Mouse (Mus musculus) kidney, embryonic 16.5 days (tissue): Measurements from ENCODE around the gene Ifi203. TPM values are rescaled to one million over a fixed set of nuclear protein-coding genes. Genes with fewer than 3 reads are reported as not detected.
"Not testable (repeated sequence)": the region's sequence is repeated elsewhere in the genome, so short reads cannot be mapped to it uniquely, and the experiment has no call there.

ENCODE experiments used
- ATAC-seq: fragments of 200-750 bp; cut with Nextera tagmentation; 2 replicates; pipeline ENCODE4 v1.8.0; 2017; ENCODE audit warnings: moderate TSS enrichment; ENCODE audit not compliant: low FRiP score, low TSS enrichment
- H3K27ac ChIP-seq: fragments of 300-500 bp; sonication (generic); 2 replicates; pipeline ENCODE4 v1.5.1; 2014; ENCODE audit warnings: low read length
- H3K27me3 ChIP-seq: fragments of 300-500 bp; sonication (generic); 2 replicates; pipeline ENCODE4 v1.6.1; 2014; ENCODE audit warnings: low read length, control low read depth, mixed read lengths; ENCODE audit not compliant: insufficient read depth
- H3K36me3 ChIP-seq: fragments of 300-500 bp; sonication (generic); 2 replicates; pipeline ENCODE4 v1.6.1; 2014; ENCODE audit warnings: low read length, control low read depth, mixed read lengths; ENCODE audit not compliant: insufficient read depth
- H3K4me1 ChIP-seq: fragments of 300-500 bp; sonication (generic); 2 replicates; pipeline ENCODE4 v1.6.1; 2014; ENCODE audit warnings: low read length, control low read depth, mixed read lengths; ENCODE audit not compliant: insufficient read depth
- H3K4me2 ChIP-seq: fragments of 300-500 bp; sonication (generic); replicated peaks from 2 replicates; pipeline ENCODE4 v1.6.1; 2014; ENCODE audit warnings: low read depth, low read length
- H3K4me3 ChIP-seq: fragments of 300-500 bp; sonication (generic); 2 replicates; pipeline ENCODE4 v1.5.1; 2014; ENCODE audit warnings: mild to moderate bottlenecking, low read length
- H3K9ac ChIP-seq: fragments of 300-500 bp; sonication (generic); replicated peaks from 2 replicates; pipeline ENCODE4 v1.6.1; 2014; ENCODE audit warnings: low read length
- H3K9me3 ChIP-seq: fragments of 300-500 bp; sonication (generic); 2 replicates; pipeline ENCODE4 v1.6.1; 2016; ENCODE audit warnings: low read length, control low read depth
- WGBS: fragments of 180-500 bp; shearing (Covaris S2); extraction: QIAGEN DNeasy Blood & Tissue Kit; methylation state at CpG from one replicate; pipeline ENCODE4 v1.1.7; 2014; 5-methylcytosine and 5-hydroxymethylcytosine counted together
- polyA plus RNA-seq: library from polyadenylated mRNA; unstranded; fragments of >200 nt; fragmentation: Nextera tagmentation; extraction: Ambion mirVana; gene quantifications from 2 replicates; pipeline ENCODE4 v1.2.1, GENCODE M21; 2015

Ifi203 gene
- polyA plus RNA-seq, 1 experiment from 2014 or later = 0.66 TPM

- H3K9ac ChIP-seq, H3K4me2 ChIP-seq, H3K4me1 ChIP-seq, H3K9me3 ChIP-seq, ATAC-seq, H3K27me3 ChIP-seq, H3K4me3 ChIP-seq, H3K36me3 ChIP-seq, H3K27ac ChIP-seq: not testable (repeated sequence)
- 97% methylated on average over 3 of the region's 4 CpGs for WGBS
Measured at GRCm38 (mm10) chr1:173905885-173906284, 36.6 kb downstream of the Ifi203 start.

DNA sequence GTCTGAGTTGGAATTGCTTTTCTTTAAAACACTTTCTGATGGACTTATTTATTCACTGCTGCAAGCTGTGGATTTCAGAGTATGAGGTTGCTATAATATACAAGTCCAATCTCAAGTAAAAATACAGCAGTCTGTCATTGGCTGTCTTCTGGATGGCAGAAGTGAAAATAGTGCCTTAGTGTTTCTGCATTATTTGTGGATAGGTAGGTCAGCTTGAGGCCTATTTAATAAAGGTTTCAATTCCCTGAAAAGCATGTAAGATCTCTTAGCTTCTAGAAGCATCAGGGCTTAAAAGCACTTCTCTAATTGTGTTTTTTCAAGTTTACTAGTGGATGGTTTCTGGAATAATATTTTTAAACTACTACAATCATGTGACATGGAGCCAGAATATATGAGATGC lies 52.7 kb downstream of the Ifi203 start:
- H3K27ac ChIP-seq, H3K27me3 ChIP-seq, H3K9ac ChIP-seq, H3K4me3 ChIP-seq, H3K9me3 ChIP-seq, H3K4me2 ChIP-seq, H3K36me3 ChIP-seq, H3K4me1 ChIP-seq, ATAC-seq: not testable (repeated sequence)

- H3K4me2 ChIP-seq, H3K27me3 ChIP-seq, H3K36me3 ChIP-seq, H3K4me3 ChIP-seq, H3K9me3 ChIP-seq, H3K27ac ChIP-seq, ATAC-seq, H3K9ac ChIP-seq, H3K4me1 ChIP-seq: not testable (repeated sequence)
- no CpG with 5 or more reads among the region's 2 CpGs for WGBS
Measured at GRCm38 (mm10) chr1:173887026-173887787, 55.3 kb downstream of the Ifi203 start.

GRCm38 (mm10) chr1:173880004-173880666 lies 62.3 kb downstream of the Ifi203 start:
- not testable (repeated sequence) for H3K4me2 ChIP-seq, H3K4me1 ChIP-seq, H3K27ac ChIP-seq, H3K9me3 ChIP-seq, H3K4me3 ChIP-seq, H3K36me3 ChIP-seq, ATAC-seq, H3K27me3 ChIP-seq, H3K9ac ChIP-seq
- WGBS = 73% methylated on average over 3 of the region's 3 CpGs

DNA sequence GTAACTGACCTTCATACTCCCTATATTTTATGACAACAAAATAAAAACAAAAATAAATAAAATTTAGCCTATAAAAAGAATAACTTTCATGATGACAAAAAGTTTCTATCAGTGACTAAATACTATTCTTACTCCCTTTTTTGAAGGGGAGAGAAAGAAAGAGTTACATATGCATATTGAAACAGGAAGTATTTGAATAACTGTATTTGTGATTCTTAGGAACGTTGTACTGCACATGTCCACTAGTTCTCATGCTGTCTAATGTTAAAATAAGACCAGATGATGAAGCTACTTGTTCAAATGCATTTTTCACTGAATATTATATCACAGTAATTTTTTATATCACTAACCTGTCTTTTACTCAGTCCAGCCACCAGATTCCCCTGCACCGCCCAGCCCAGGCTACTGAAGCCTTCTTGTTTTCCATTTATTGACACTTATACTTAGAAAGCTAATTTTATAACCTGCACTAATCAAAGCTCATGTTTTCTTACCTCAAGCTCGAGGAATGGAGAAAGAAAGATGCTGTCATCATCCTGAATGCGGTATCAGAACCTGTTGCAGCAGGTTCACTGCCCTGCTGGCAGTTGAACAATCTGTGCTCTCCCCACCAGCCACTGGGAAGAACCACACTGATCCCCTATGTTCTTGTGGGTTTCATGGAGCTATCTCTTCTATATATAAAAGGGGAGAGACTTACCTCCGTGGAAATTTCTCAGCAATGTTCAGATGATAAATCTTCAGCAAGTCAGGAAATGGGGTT lies 63.1 kb downstream of the Ifi203 start:
- not testable (repeated sequence) for ATAC-seq, H3K36me3 ChIP-seq, H3K9me3 ChIP-seq, H3K4me1 ChIP-seq, H3K4me3 ChIP-seq, H3K27ac ChIP-seq, H3K9ac ChIP-seq, H3K27me3 ChIP-seq, H3K4me2 ChIP-seq
- 70% methylated on average over 5 of the region's 5 CpGs for WGBS

DNA sequence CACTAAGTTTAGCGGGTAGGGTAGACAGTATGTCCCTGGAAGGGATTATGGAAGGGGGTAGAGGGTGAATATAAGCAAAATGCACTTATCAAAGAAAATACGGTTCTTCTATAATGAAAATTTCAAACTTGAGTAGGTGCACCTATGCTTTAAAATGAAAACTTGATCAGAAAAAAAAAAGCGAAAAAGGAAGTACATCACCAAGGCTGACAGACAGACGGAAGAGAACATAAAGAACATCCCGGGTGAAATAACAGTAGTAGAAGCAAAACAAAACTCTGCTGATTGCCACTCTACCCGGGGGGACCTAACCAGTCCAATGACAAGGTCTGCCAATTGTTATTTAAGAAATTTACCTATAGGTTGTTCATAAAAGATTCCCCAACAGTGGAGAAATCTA lies 64.2 kb downstream of the Ifi203 start:
- WGBS = 91% methylated on average over 6 of the region's 6 CpGs

GRCm38 (mm10) chr1:173877125-173877524 lies 65.3 kb downstream of the Ifi203 start:
- not testable (repeated sequence) for H3K9ac ChIP-seq, H3K36me3 ChIP-seq, ATAC-seq, H3K4me3 ChIP-seq, H3K9me3 ChIP-seq, H3K27ac ChIP-seq, H3K27me3 ChIP-seq, H3K4me1 ChIP-seq, H3K4me2 ChIP-seq
- WGBS = 85% methylated on average over 1 of the region's 1 CpGs

More for the DNA sequence above, 64.2 kb downstream of the Ifi203 start:
- H3K9me3 ChIP-seq, H3K9ac ChIP-seq, H3K36me3 ChIP-seq, H3K27ac ChIP-seq, H3K4me3 ChIP-seq, H3K27me3 ChIP-seq, ATAC-seq, H3K4me1 ChIP-seq, H3K4me2 ChIP-seq: not testable (repeated sequence)

Other genes starting within 250 kb of the Ifi203 start
- 0.85 and 1.0 TPM in 2 replicates for gene Ifi207, start 200.9 kb downstream of the Ifi203 start, polyA plus RNA-seq
- gene Ifi204, start 175.7 kb downstream of the Ifi203 start, polyA plus RNA-seq = 1.3 and 1.4 TPM in 2 replicates
- 0.33 and 0.62 TPM in 2 replicates for gene Ifi211, start 29.6 kb downstream of the Ifi203 start, polyA plus RNA-seq
- gene Mndal, start 181 bp downstream of the Ifi203 start, polyA plus RNA-seq = 2.9 and 3.1 TPM in 2 replicates
- gene Ifi202b, start 40.1 kb upstream of the Ifi203 start, polyA plus RNA-seq = not detected in 2 replicates
- gene Ifi205, start 89.1 kb upstream of the Ifi203 start, polyA plus RNA-seq = 0.10 and 0.17 TPM in 2 replicates
- 0.05 and 0.06 TPM in 2 replicates for gene Olfr433, start 98.0 kb upstream of the Ifi203 start, polyA plus RNA-seq
- gene Olfr432, start 106.5 kb upstream of the Ifi203 start, polyA plus RNA-seq = not detected in 2 replicates
- gene Olfr430, start 123.9 kb upstream of the Ifi203 start, polyA plus RNA-seq = not detected in 2 replicates
- gene Olfr429, start 141.7 kb upstream of the Ifi203 start, polyA plus RNA-seq = not detected in 2 replicates
- gene Olfr427, start 154.2 kb upstream of the Ifi203 start, polyA plus RNA-seq = not detected in 2 replicates
- not detected in 2 replicates for gene Olfr231, start 178.5 kb upstream of the Ifi203 start, polyA plus RNA-seq
- not detected in 2 replicates for gene Olfr424, start 188.8 kb upstream of the Ifi203 start, polyA plus RNA-seq
- gene Olfr420, start 213.0 kb upstream of the Ifi203 start, polyA plus RNA-seq = not detected in 2 replicates
- 0.22 and 0.48 TPM in 2 replicates for gene Spta1, start 230.1 kb upstream of the Ifi203 start, polyA plus RNA-seq